Mouse (Mus musculus) embryonic facial prominence, embryonic 14.5 days (tissue): ENCODE results near the gene Tead4. TPM values are rescaled to one million over a fixed set of nuclear protein-coding genes. Genes with fewer than 3 reads are reported as not detected.
A peak's percentile ranks its signal among the peaks of the same experiment; 100 is the strongest.
"Not testable (repeated sequence)": the region's sequence is repeated elsewhere in the genome, so short reads cannot be mapped to it uniquely, and the experiment has no call there.

Experiments
- ATAC-seq: fragments of 200-750 bp; cut with Nextera tagmentation; 2 replicates; pipeline ENCODE4 v1.8.0; 2017; ENCODE audit warnings: low read depth, moderate number of reproducible peaks, moderate TSS enrichment
- DNase-seq: peaks from one replicate; pipeline ENCODE4 v3.0.0-alpha.2; 2015; ENCODE audit warnings: low spot score
- H3K27ac ChIP-seq: fragments of 300-500 bp; sonication (generic); replicated peaks from 2 replicates; pipeline ENCODE4 v1.5.1; 2014; ENCODE audit warnings: low read depth, mild to moderate bottlenecking, low read length, moderate library complexity
- H3K27me3 ChIP-seq: fragments of 300-500 bp; sonication (generic); replicated peaks from 2 replicates; pipeline ENCODE4 v1.6.1; 2014; ENCODE audit warnings: low read length; ENCODE audit not compliant: control insufficient read depth, insufficient read depth
- H3K36me3 ChIP-seq: fragments of 300-500 bp; sonication (generic); 2 replicates; pipeline ENCODE4 v1.6.1; 2014; ENCODE audit warnings: low read length, mixed read lengths; ENCODE audit not compliant: control insufficient read depth, insufficient read depth
- H3K4me1 ChIP-seq: fragments of 300-500 bp; sonication (generic); 2 replicates; pipeline ENCODE4 v1.6.1; 2014; ENCODE audit warnings: antibody characterized with exemption, low read length; ENCODE audit not compliant: control insufficient read depth, insufficient read depth
- H3K4me2 ChIP-seq: fragments of 300-500 bp; sonication (generic); 2 replicates; pipeline ENCODE4 v1.6.1; 2014; ENCODE audit warnings: low read depth, mild to moderate bottlenecking, low read length, moderate library complexity, mixed read lengths
- H3K4me3 ChIP-seq: fragments of 300-500 bp; sonication (generic); 2 replicates; pipeline ENCODE4 v1.5.1; 2014; ENCODE audit warnings: low read depth, mild to moderate bottlenecking, low read length
- H3K9ac ChIP-seq: fragments of 300-500 bp; sonication (generic); 2 replicates; pipeline ENCODE4 v1.6.1; 2014; ENCODE audit warnings: low read depth, mild to moderate bottlenecking, low read length, moderate library complexity, mixed read lengths
- H3K9me3 ChIP-seq: fragments of 300-500 bp; sonication (generic); 2 replicates; pipeline ENCODE4 v1.6.1; 2016; ENCODE audit warnings: low read length; ENCODE audit not compliant: control insufficient read depth
- WGBS: fragments of 180-500 bp; shearing (Covaris S2); extraction: QIAGEN DNeasy Blood & Tissue Kit; methylation state at CpG from one replicate; pipeline ENCODE4 v1.1.7; 2014; 5-methylcytosine and 5-hydroxymethylcytosine counted together
- polyA plus RNA-seq: library from polyadenylated mRNA; unstranded; fragments of >200 nt; fragmentation: Nextera tagmentation; extraction: Ambion mirVana; gene quantifications from 2 replicates; pipeline ENCODE4 v1.2.1, GENCODE M21; 2014

Tead4 gene
- polyA plus RNA-seq, 1 experiment from 2014 or later: 8.9 TPM

DNA sequence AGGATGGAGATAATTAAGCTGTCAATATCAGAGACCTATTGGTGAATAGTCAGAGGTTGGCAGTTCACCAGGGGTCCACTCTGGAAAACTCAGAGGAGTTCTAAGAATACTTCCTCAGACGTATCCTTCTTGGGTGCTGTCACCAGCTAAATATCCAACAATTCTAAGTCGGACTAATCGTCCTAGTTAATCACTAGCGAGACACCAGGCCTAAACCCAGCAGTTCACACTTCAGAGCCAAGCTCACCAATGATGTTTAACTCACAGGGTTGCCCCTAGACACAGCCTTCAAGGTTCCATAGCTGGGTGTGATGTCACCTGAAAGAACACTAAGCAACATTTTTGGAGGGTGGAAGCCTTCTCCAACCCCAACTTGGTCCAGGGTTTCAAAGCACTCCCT lies 85.6 kb downstream of the Tead4 start:
- H3K36me3 ChIP-seq, H3K27me3 ChIP-seq, DNase-seq, H3K9me3 ChIP-seq, H3K4me3 ChIP-seq, H3K27ac ChIP-seq, ATAC-seq, H3K4me2 ChIP-seq, H3K4me1 ChIP-seq, H3K9ac ChIP-seq: not testable (repeated sequence)
- 93% methylated on average over 4 of the region's 4 CpGs for WGBS

DNA sequence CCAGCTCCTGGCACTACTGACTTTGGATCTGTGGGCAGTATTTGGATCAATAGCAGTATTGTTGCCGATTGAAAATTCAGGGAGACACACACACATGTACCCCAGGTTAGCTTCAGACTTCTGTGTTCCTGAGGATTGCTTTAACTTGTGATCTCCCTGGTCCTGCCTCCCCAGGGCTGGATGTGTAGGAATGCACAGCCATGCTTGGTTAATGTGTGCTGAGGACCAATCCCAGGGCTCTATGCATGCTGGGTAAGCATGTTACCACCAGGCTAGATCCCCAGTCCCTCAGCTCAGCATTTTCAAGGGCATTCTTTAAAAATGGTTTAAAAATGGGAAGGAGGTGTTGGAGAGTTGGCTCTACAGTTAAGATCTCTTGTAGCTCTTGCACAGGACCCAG lies 91.4 kb downstream of the Tead4 start:
- H3K4me3 ChIP-seq, H3K27me3 ChIP-seq, H3K9me3 ChIP-seq, H3K4me2 ChIP-seq, ATAC-seq, H3K36me3 ChIP-seq, H3K4me1 ChIP-seq, DNase-seq, H3K27ac ChIP-seq, H3K9ac ChIP-seq: not testable (repeated sequence)
- 85% methylated on average over 1 of the region's 1 CpGs for WGBS

DNA sequence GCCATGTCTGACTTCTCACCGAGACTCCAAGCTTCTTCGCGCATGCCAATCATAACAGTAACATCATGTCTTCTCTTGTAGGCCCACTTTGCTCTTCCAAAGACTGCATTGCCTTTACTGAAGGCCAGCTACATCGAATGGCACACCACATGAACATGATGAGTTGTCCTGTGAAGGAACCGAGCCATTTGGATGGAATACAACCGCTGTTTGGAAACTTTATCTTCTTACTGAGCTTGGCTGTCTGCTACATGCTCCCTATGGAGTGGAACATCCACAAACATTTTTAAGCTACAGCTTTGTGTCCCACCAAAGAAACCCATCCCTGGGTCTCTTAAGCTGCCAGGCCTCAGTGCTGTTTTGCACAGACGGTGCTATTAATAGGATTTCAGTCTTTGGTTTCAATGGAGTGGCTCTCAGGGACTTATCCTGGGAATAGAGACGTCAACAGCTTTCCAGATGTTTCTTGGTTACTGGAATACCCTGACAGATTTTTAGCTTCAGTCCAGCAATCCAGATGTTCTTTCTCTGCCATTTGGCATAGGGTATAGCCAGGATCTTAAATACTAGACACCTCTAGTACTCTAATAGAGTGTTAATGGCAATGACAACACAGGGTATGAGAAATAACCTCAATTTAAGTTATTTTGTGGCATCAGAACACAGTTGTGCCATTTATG lies 92.0 kb downstream of the Tead4 start:
- Histone ChIP-seq H3K27me3 (no peaks in the 10 kb centered on the region), H3K4me2 (no peak overlapping the region), H3K36me3 (no peaks in the 10 kb centered on the region), H3K4me3 (no peak overlapping the region), H3K9me3 (no peaks in the 10 kb centered on the region), H3K27ac (no peak overlapping the region; the same call in 1 of the 2 replicates), H3K4me1 (no peaks in the 10 kb centered on the region), H3K9ac (no peak overlapping the region)
- ATAC-seq (peak; percentile 37; the same call in 1 of the 2 replicates), DNase-seq (peak; percentile 76)
- WGBS: 71% methylated on average over 8 of the region's 8 CpGs

GRCm38 (mm10) chr6:128203557-128203956 lies 97.1 kb downstream of the Tead4 start:
- no peaks in the 10 kb centered on the region for H3K36me3 ChIP-seq
- WGBS: 76% methylated on average over 1 of the region's 1 CpGs
- no peaks in the 10 kb centered on the region; the same call in 1 of the 2 replicates for H3K4me1 ChIP-seq
- no peak for DNase-seq
- no peaks in the 10 kb centered on the region for H3K9me3 ChIP-seq
- H3K4me3 ChIP-seq: no peak overlapping the region
- no peak overlapping the region for H3K4me2 ChIP-seq
- no peak overlapping the region for H3K27ac ChIP-seq
- no peaks in the 10 kb centered on the region for H3K27me3 ChIP-seq
- ATAC-seq: no peak
- H3K9ac ChIP-seq: no peak overlapping the region

DNA sequence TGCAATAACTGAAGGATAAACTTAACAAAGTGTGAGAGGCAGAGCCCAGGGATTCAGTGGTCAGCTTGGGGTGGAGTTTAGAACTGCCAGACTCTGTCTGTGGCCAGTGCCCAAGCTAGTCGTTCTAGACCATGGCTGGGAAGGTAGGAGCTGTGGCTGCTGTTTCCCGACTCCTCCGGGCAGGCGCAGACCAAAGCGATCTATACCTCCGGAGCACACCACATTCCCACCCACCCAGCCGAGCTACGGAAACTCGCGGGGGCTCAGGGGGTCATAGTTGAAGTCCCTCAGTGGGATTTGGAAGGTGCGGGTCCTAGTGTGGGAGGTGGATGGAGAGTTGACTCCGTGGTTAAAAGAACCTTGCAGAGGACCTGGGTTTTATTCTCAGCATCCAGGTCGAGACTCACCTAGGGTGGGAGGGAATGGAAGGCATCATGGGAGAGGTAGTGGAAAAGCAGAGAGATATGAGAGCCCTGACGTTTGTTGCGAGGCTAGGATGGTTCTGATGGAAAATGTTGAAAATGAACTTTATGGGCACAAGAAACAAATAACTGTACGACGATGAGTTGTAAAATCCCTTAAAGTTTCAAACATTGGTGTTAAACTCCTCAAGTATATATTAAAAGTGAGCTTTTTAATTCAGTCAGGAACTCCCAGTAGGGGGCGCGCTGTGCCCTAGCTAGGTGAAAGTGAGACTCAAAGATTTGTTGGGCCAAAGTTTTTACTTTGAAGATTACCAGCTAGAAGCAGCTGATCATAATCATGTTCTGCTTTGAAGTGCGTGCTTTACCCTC lies 99.6 kb downstream of the Tead4 start:
- H3K9me3 ChIP-seq: no peaks in the 10 kb centered on the region
- peak overlapping the region; percentile 77 for H3K27ac ChIP-seq
- peak; percentile 78; the same call in 1 of the 2 replicates for ATAC-seq
- no peaks in the 10 kb centered on the region for H3K36me3 ChIP-seq
- peak overlapping the region; percentile 96 for H3K4me2 ChIP-seq
- H3K4me3 ChIP-seq: peak overlapping the region; percentile 67
- DNase-seq: peak; percentile 88
- peak overlapping the region; percentile 63 for H3K9ac ChIP-seq
- no peaks in the 10 kb centered on the region; the same call in 1 of the 2 replicates for H3K4me1 ChIP-seq
- 1% methylated on average over 20 of the region's 20 CpGs for WGBS
- no peaks in the 10 kb centered on the region for H3K27me3 ChIP-seq

DNA sequence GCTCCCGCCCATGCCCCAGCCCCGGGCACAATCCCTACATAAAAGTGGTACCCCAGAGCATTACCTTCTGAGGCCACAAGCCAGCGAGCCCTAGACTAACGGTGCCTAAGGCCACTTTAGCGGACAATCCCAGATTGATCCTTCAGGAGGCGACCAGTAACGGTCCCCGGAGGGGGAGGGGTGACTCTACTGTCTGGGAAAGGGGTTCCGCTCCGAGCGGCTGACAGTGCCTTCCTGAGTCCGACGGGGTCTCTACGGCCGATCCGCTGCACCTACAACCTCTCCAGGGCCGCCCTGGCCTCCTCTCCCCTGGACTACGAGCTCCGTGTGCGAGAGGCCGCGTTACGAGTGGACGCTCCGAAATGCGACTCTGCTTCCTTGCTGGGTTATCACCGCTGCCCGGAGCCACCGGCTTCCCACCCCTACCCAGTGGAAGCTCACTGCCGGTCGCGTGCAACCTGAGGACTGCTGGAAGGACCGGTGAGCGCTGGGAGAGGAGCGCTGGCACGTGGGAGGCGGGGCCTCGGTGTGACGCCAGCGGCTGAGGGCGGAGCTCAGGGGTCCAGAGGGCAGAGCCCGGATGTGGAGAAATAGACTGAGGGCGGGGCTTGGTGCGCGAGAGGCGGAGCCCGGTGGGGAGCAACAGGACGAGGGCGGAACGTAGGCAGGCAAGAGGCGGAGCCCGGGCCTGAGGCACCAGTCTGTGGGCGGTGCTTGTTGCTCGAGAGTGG lies 100.3 kb downstream of the Tead4 start:
- Histone ChIP-seq H3K9me3 (no peaks in the 10 kb centered on the region), H3K4me3 (peak overlapping the region; percentile 67), H3K27ac (peak overlapping the region; percentile 33; the same call in 1 of the 2 replicates), H3K9ac (peak overlapping the region; percentile 72), H3K36me3 (no peaks in the 10 kb centered on the region), H3K4me2 (peak overlapping the region; percentile 96), H3K27me3 (no peaks in the 10 kb centered on the region), H3K4me1 (no peaks in the 10 kb centered on the region; the same call in 1 of the 2 replicates)
- peak; percentile 98 for DNase-seq
- under 1% methylated on average over 42 of the region's 54 CpGs for WGBS
- peak; percentile 99 for ATAC-seq

DNA sequence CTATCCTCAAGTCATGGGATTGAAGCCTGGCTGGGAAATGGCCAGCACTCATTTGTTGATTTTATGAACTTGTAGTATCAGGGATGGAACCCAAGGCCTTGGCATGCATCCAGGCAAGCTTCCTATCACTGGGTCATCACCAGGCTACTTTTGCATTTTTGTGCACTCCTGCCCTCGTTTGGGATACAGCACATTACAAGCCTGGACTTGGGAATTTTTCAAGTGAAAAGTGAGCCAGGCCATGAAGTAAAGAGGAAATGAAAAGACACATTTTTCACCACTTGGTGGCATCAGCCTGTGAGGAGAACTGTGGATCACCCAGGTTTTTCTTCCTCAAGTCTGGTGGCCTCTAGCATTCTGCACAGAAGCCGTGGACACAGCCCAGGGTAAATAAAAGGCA lies 117.1 kb downstream of the Tead4 start:
- Histone ChIP-seq H3K36me3 (no peaks in the 10 kb centered on the region), H3K27me3 (no peaks in the 10 kb centered on the region), H3K4me3 (no peak overlapping the region), H3K4me2 (no peak overlapping the region), H3K9ac (no peak overlapping the region), H3K4me1 (no peaks in the 10 kb centered on the region), H3K27ac (no peak overlapping the region), H3K9me3 (no peaks in the 10 kb centered on the region)
- WGBS: 29% methylated on average over 2 of the region's 2 CpGs
- DNase-seq: no peak
- no peak for ATAC-seq

GRCm38 (mm10) chr6:128181176-128181575 lies 119.4 kb downstream of the Tead4 start:
- no peak overlapping the region for H3K4me3 ChIP-seq
- H3K9ac ChIP-seq: no peak overlapping the region
- H3K4me1 ChIP-seq: no peaks in the 10 kb centered on the region
- no peaks in the 10 kb centered on the region for H3K27me3 ChIP-seq
- no peaks in the 10 kb centered on the region for H3K36me3 ChIP-seq
- DNase-seq: no peak
- ATAC-seq: no peak
- 70% methylated on average over 5 of the region's 5 CpGs for WGBS
- no peaks in the 10 kb centered on the region for H3K9me3 ChIP-seq
- no peak overlapping the region for H3K4me2 ChIP-seq
- H3K27ac ChIP-seq: no peak overlapping the region
